Mouse (Mus musculus) heart, adult 2 months (tissue): ENCODE measurements at regions not wholly inside any gene's neighbourhood (a gene's known extent, or its start where the extent isn't known, plus 50 kb on each side); places are given as distances from the start of the nearest gene placed in this dataset.

Source experiments
- CTCF ChIP-seq: fragments of 200-600 bp; IDR thresholded peaks from 2 replicates; pipeline ENCODE4 v1.8.1; 2022; ENCODE audit warnings: antibody characterized with exemption, mild to moderate bottlenecking, moderate library complexity
- EP300 ChIP-seq: fragments of 200-500 bp; IDR thresholded peaks from 2 replicates; pipeline ENCODE4 v1.6.1; 2011; ENCODE audit warnings: low read depth, low read length, control low read depth; ENCODE audit not compliant: insufficient read depth
- POLR2A ChIP-seq: fragments of 200-500 bp; IDR thresholded peaks from 2 replicates; pipeline ENCODE4 v1.6.1; 2011; ENCODE audit warnings: mild to moderate bottlenecking, low read depth, low read length, control low read depth; ENCODE audit not compliant: insufficient read depth

- TF ChIP-seq CTCF (no peak), POLR2A (no peak), EP300 (no peak)
These were observed 79.8 kb upstream of the Mtap start for GRCm38 (mm10) chr4:89057135-89057534.
